Mouse (Mus musculus) telencephalon, adult 2 months (tissue): ENCODE data around the gene Gm19345.

Experiments used
- DNase-seq: peaks from one replicate; pipeline ENCODE4 v3.0.0-alpha.2; 2011; ENCODE audit warnings: low read depth, low spot score

Gm19345 gene

GRCm38 (mm10) chr7:19851858-19852570 lies at the start of gene Gm19345:
Gene Gm19345 (plus strand): TSS chr7:19852003.
- no peak for DNase-seq

DNA sequence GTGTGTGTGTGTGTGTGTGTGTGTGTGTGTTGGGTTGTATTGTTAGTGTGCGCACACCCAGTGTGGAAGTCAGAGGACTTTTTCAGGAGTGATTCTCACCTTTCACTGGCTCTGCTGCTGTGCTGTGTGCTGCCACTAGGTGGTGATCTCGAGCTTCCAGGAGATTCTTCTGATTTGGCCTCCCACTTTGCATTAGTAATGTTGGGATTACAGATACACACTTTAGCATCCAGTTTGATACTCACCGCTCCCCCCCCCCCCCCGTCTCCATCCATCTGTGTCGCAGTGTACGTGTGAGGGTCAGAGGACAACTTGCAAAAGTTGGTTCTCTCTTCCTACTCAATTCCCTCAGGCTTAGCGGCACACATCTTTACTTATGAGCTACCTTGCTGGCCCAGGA lies 48.8 kb upstream of the Gm19345 start:
- DNase-seq: no peak

DNA sequence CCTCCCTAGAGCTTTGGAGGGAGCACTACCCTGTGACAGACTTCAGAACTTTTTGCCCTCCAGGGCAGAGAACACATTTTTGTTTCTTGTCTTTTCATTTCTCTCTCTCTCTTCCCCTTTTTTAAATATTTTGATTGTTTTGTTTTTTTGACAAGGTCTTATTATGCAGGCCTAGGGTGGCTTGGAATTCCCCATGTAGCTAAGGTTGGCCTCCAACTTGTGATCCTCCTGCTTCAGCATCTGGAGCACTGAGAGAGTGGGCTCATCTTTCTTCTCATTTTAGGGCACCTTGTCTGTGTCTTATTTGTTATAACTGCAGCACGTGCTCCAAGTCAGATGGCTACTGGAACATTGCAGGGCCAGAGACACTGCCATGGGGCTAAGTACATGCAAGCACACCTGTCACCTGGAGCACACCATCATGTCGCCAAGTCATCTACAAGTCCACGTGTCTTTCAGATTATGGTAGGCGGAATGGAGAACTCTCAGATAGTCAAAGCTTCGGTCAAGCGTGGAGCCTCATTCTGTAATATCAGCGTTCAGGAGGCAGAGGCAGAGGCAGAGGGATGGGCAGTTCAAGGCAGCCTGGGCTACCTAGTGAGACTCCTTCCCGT lies 45.3 kb upstream of the Gm19345 start:
- DNase-seq: no peak

DNA sequence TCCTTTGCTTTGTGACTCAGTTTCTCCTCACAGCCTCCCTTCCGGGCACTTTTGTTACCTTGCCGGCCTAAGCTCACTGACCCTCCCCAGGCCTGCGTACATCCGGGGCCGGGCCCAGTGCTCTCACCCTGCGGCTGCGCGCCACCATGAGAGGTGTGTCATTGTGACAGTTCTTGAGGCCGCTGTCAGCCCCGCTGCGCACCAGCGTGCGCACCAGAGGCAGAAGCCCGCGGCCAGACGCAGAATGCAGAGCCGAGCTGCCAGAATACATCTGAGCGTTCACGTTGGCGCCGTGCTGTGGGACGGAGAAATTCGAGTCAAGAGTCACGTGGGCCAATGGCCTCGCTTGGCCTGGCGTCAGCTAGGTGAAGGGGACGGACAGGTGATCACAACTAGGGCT lies 42.4 kb upstream of the Gm19345 start:
- no peak for DNase-seq

DNA sequence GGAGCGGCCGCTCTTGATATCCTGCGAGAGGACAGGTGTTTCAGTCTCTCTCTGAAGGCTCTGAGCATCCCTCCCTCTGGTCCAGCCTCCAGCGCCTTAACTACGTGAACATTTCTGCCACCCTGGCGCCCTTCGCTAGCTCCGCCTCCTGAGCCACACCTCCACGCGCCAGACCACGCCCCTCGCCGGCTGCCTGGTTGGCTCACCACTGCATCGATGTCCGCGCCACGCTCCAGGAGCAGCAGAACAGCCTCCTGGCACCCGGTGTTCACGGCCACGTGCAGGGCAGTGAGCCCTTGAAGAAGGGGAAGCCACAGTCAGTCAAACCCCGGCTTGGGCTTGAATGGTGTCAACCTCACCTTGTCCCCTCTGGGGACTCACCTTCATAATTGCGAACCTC lies 40.7 kb upstream of the Gm19345 start:
- DNase-seq: no peak

- no peak for DNase-seq
Measured at GRCm38 (mm10) chr7:19813161-19813560, 38.6 kb upstream of the Gm19345 start.

DNA sequence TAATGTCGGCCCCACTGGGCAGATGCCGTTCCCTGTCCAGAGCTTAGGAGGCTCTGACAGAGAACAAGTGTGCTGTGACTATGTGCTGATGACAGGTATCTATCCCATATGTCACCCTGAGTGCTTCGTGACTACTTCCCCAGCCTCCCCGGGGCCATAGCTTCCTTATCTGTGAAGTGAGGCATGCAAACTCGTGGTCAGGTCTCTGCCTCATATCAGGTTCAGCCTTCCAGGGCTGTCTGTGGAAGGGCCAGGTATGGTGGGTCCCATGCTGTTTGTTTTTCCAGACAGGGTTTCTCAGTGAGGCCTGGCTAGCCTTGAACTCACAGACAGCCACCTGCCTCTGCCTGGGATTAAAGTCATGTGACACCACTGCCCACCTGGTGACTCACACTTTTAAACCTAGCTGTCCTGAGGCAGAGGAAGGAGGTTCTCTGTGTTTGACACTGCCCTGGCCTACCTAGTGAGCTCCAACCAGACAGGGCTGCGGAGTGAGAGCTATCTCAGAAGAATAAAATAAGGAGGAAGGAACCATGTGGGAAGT lies 38.2 kb upstream of the Gm19345 start:
- no peak for DNase-seq

DNA sequence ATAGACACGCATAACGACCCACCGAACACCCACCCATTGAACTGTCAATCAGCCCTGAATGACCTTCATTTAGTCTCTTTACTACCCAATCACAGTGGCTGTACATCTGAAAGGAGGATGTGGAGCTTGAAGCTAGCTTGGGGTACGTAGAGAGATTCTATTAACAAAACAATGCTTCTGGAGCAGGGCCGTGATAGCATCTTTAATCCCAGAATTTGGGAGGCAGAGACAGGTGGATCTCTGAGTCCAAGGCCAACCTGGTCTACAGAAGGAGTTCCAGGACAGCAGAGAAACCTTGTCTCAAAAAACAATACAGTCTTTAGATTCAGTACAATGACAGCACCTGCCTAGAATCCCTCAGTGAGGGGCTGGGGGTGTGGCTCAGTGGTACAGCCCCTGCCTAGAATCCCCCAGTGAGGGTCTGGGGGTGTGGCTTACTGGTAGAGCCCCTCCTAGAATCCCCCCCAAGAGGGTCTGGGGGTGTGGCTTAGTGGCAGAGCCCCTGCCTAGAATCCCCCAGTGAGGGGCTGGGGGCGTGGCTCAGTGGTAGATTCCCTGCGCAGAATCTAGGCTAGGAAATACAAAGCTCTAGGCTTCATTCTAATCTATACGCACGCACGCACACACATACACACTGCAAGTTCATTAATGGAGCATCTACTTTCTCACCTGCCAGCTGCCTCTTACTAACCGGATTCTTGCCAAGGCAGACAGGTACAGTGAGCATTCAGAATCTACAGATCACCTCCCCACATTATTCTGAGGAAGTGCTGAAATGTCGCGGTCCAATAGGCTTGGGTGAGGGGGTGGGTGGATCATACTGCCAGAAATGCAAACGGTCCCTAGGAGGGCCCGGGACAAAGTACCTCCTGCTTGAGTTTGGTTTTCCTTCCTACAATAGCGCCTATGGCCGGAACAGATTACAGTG lies 36.2 kb upstream of the Gm19345 start:
- no peak for DNase-seq

DNA sequence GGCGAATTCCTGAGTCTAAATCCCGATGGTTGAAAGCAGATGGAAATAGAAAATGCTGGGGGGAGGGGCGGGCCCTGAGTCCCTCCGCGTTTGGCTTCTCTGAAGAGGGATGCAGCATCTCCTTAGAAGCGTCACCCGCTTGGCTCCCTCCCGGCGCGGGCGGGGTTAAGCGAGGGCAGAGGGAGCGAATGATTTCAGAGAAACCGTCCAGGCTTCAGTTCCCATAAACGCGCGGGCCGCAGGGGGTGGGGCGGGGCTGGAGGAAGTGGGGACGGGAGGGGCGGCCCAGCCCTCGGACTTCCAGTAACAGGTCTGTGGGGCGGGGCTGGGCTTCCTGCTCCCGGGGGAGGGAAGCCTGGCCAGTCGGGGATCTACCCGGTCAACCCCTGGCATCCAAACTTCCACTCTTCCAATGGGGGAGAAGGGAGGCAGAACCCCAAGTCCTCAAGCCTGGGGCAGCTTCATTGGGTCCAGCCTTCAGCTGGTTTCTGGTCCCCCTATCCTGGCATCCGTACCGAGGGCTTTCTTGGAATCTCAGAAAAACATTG lies 35.5 kb upstream of the Gm19345 start:
- DNase-seq: no peak

- no peak for DNase-seq
Measured at GRCm38 (mm10) chr7:19817382-19818105, 34.3 kb upstream of the Gm19345 start.

- no peak for DNase-seq
Measured at GRCm38 (mm10) chr7:19818440-19818839, 33.4 kb upstream of the Gm19345 start.

- no peak for DNase-seq
Measured at GRCm38 (mm10) chr7:19818875-19819274, 32.9 kb upstream of the Gm19345 start.

DNA sequence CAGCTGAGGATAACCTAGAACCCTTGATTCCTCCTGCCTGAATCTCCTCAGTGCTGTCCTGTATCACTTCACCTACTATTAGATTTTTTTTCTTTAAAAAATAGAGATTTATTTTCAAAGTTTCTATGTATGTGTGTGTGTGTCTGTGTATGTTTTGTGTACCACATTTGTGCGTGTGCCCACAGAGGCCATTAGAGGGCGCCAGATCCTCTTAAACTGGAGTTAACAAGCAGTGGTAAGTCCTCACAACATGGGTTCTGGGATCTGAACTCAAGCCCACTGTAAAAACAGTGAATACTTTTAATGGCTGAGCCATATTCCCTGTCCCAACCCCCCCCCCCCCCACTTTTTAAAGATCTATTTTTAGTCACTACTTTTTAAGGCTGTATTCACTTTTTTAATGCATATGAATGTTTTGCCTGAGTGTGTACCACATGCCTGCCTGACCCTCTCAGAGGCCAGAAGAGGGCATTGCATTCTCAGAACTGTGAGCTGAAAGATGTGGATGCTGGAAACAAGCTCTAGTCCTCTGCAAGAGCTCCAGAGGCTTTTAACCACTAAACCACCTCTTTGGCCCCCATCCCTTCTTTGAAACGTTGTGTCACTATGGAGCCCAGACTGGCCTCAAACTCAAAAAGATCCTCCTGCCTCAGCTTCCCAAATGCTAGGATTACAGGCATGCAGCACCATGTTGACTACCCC lies 31.3 kb upstream of the Gm19345 start:
- no peak for DNase-seq

DNA sequence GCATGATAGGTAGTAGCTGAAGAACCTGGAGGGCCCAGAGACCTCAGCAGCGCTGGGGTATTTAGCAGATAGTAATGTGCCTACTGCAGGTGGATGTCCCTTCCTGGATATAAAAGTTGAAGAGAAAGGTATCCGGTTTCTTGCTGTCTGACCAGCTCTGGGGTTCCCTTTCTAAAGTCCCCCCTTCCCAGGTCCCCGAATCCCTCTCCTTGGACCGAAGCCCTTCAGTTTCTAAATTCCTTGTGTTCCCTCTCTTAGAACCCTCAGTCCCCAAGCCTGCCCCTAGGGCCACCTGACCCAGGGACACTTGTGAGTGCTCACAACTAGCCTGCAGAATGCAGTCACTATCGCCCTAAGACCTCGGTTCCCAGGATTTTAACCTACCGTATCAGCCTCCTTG lies 30.2 kb upstream of the Gm19345 start:
- DNase-seq: no peak

- no peak for DNase-seq
Measured at GRCm38 (mm10) chr7:19822193-19822592, 29.6 kb upstream of the Gm19345 start.

DNA sequence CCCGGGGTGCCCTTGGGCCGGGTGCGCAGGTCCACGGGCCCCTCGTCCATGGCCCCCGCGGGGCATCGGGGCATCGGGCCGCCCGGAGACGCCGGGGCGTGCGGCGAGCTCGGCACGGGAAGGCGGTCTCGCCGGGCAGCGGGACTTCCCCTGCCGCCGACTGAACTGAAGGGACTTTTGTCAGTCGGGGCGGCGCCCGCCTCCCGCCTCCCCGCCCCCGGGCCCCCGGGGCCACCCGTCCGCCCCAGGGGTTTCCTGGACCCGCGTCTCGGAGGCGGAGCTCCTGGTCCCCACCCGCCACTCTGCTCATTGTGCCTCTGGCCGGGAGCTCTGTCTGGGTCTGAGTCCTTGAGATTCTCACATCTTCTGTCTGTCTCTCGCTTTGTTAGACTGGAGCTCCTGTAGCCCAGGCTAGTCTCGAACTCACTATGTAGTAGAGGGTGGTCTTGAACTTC lies 29.2 kb upstream of the Gm19345 start, which contains the start of gene Bcl3:
Gene Bcl3 (minus strand): TSS at position 167 of the 455 bp plus-strand sequence.
- DNase-seq: no peak

- no peak for DNase-seq
Measured at GRCm38 (mm10) chr7:19823256-19824181, 28.3 kb upstream of the Gm19345 start.

DNA sequence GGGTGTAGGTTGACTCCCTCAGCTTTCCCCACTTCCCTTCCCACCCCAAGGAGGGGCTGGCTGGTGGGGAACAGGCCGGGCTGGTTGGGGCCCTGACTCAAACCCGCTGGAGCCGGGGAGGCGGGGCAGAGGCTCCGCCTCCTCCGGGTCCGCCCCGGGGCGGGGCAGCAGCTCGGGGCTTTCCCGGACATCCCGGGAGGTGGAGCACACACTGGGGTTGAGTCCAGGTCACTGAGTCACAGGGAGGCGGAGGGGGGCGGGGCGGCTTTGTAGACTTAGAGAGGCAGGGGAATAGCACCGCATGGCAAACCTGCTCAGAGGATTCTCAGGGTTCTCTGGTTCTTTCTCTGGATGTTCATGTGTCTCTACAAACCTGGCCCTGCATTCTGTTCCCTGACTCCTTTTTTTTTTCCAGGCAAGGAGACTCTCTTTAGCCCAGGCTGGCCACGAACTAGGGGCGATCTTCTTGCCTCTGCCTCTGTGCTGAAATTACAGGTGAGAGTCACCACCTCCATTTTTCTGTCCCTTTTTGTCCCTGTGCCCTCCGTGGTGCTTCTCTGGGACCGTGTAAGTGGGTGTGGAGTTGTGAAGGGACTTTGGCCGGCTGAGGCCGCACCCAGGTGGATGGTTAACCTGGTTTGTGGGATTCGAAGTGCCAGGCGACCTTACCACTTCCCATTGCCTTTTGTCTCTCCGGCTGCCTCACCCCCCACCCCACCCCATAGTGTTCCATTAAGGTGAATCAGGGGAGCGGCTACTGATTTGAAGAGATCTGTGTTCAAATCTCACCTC lies 27.4 kb upstream of the Gm19345 start:
- DNase-seq: no peak
